8 mouse cellular contexts compared by ENCODE assay signal in genomic region chr2:32888551-32888950, GRCm38 (mm10). TPM values are rescaled to one million over a fixed set of nuclear protein-coding genes. Genes with fewer than 3 reads are reported as not detected.
DNase-seq lines count a peak whose midpoint lies in the region; ATAC-seq lines count a peak whose summit lies in the region.
"Had no signal": no experiment of that assay in that cellular context is flagged by ENCODE, and none has a peak within 500 bp of the region (broad histone marks: within the 10 kb centered on the region; RNA-seq: fewer than 3 reads in every experiment).

No protein-coding gene starts in this region.

- H3K27me3 ChIP-seq in hindbrain, embryonic 10.5 days (ENCODE audit: insufficient read depth, poor library complexity, severe bottlenecking) = no peaks in the 10 kb centered on the region
- H3K27me3 ChIP-seq in hindbrain, embryonic 11.5 days (ENCODE audit: control insufficient read depth, insufficient read depth, low read length) = no peaks in the 10 kb centered on the region
- H3K27me3 ChIP-seq in embryonic facial prominence, embryonic 10.5 days (replicated peaks; ENCODE audit: low read depth, poor library complexity, severe bottlenecking) = no peaks in the 10 kb centered on the region
- no peaks in the 10 kb centered on the region for H3K27me3 ChIP-seq in embryonic facial prominence, embryonic 14.5 days (replicated peaks; ENCODE audit: control insufficient read depth, insufficient read depth, low read length)
- H3K27me3 ChIP-seq in limb, embryonic 12.5 days = no peaks in the 10 kb centered on the region

- no peak overlapping the region for H3K4me2 ChIP-seq in hindbrain, embryonic 11.5 days (replicated peaks; ENCODE audit: low read depth, low read length)
- H3K4me2 ChIP-seq in embryonic facial prominence, embryonic 14.5 days (ENCODE audit: low read depth, low read length) = no peak overlapping the region
- peak overlapping the region; percentile 25; the same call in 1 of the 2 replicates for H3K4me2 ChIP-seq in limb, embryonic 12.5 days

- no peak overlapping the region for H3K9ac ChIP-seq in hindbrain, embryonic 11.5 days (ENCODE audit: low read depth, low read length)
- no peak overlapping the region for H3K9ac ChIP-seq in embryonic facial prominence, embryonic 14.5 days (ENCODE audit: low read depth, low read length)
- H3K9ac ChIP-seq in limb, embryonic 12.5 days (replicated peaks) = no peak overlapping the region

- H3K4me1 ChIP-seq in hindbrain, embryonic 10.5 days (replicated peaks) = peaks cover 68% of the 10 kb centered on the region
- no peaks in the 10 kb centered on the region for H3K4me1 ChIP-seq in hindbrain, embryonic 11.5 days (replicated peaks; ENCODE audit: control insufficient read depth, insufficient read depth, low read length)
- peaks cover 74% of the 10 kb centered on the region for H3K4me1 ChIP-seq in embryonic facial prominence, embryonic 10.5 days
- peaks cover 26% of the 10 kb centered on the region for H3K4me1 ChIP-seq in embryonic facial prominence, embryonic 14.5 days (ENCODE audit: control insufficient read depth, insufficient read depth, low read length)
- peaks cover 53% of the 10 kb centered on the region for H3K4me1 ChIP-seq in limb, embryonic 12.5 days (replicated peaks)

- 42% methylated on average over 3 of the region's 3 CpGs for WGBS in hindbrain, embryonic 10.5 days
- 26% methylated on average over 3 of the region's 3 CpGs for WGBS in hindbrain, embryonic 11.5 days
- WGBS in embryonic facial prominence, embryonic 10.5 days = 24% methylated on average over 3 of the region's 3 CpGs
- 10% methylated on average over 3 of the region's 3 CpGs for WGBS in embryonic facial prominence, embryonic 14.5 days
- WGBS in limb, embryonic 12.5 days = 18% methylated on average over 3 of the region's 3 CpGs

- H3K36me3 ChIP-seq in hindbrain, embryonic 10.5 days = peaks cover 14% of the 10 kb centered on the region
- no peaks in the 10 kb centered on the region for H3K36me3 ChIP-seq in hindbrain, embryonic 11.5 days (ENCODE audit: control insufficient read depth, insufficient read depth, low read length)
- H3K36me3 ChIP-seq in embryonic facial prominence, embryonic 10.5 days (replicated peaks) = peaks cover 14% of the 10 kb centered on the region
- H3K36me3 ChIP-seq in embryonic facial prominence, embryonic 14.5 days (ENCODE audit: control insufficient read depth, insufficient read depth, low read length) = 0 out of 2 replicates have a peak, but pooled peaks cover 4% of the 10 kb centered on the region
- peaks cover 11% of the 10 kb centered on the region; the same call in 1 of the 2 replicates for H3K36me3 ChIP-seq in limb, embryonic 12.5 days

- H3K27ac ChIP-seq in hindbrain, embryonic 10.5 days = peak overlapping the region; percentile 81
- no peak overlapping the region for H3K27ac ChIP-seq in hindbrain, embryonic 11.5 days (ENCODE audit: low read depth, low read length)
- H3K27ac ChIP-seq in embryonic facial prominence, embryonic 10.5 days (replicated peaks) = peak overlapping the region; percentile 90
- H3K27ac ChIP-seq in embryonic facial prominence, embryonic 14.5 days (replicated peaks; ENCODE audit: low read depth, low read length) = peak overlapping the region; percentile 83
- H3K27ac ChIP-seq in limb, embryonic 12.5 days = peak overlapping the region; percentile 94

- H3K9me3 ChIP-seq in hindbrain, embryonic 10.5 days = no peaks in the 10 kb centered on the region
- no peaks in the 10 kb centered on the region for H3K9me3 ChIP-seq in hindbrain, embryonic 11.5 days (ENCODE audit: control insufficient read depth, low read length)
- H3K9me3 ChIP-seq in embryonic facial prominence, embryonic 10.5 days = no peaks in the 10 kb centered on the region
- no peaks in the 10 kb centered on the region for H3K9me3 ChIP-seq in embryonic facial prominence, embryonic 14.5 days (ENCODE audit: control insufficient read depth, low read length)
- H3K9me3 ChIP-seq in limb, embryonic 12.5 days = no peaks in the 10 kb centered on the region

- intact Hi-C loops in left cerebral cortex, postnatal 10 days (cut with DNase I) = no loop called here

- 0 out of 2 replicates have a peak overlapping the region, but pooled peaks have one; percentile 11 for H3K4me3 ChIP-seq in hindbrain, embryonic 10.5 days
- no peak overlapping the region for H3K4me3 ChIP-seq in hindbrain, embryonic 11.5 days (ENCODE audit: low read depth, low read length)
- H3K4me3 ChIP-seq in embryonic facial prominence, embryonic 10.5 days = peak overlapping the region; percentile 35
- H3K4me3 ChIP-seq in embryonic facial prominence, embryonic 14.5 days (ENCODE audit: low read depth, low read length) = no peak overlapping the region
- no peak overlapping the region for H3K4me3 ChIP-seq in limb, embryonic 12.5 days (replicated peaks)

- DNase-seq in hindbrain, embryonic 10.5 days (ENCODE audit: low spot score) = peak; percentile 40
- DNase-seq in hindbrain, embryonic 11.5 days (ENCODE audit: low spot score) = no peak
- peak; percentile 71 for DNase-seq in embryonic facial prominence, embryonic 10.5 days (ENCODE audit: low spot score)
- no peak for DNase-seq in embryonic facial prominence, embryonic 14.5 days (ENCODE audit: low spot score)
- no peak for DNase-seq in left cerebral cortex, postnatal 10 days (ENCODE audit: extremely low spot score in 1 of 2, low spot score in 2 of 2)
- DNase-seq: kidney, postnatal 10 days had no signal

- ATAC-seq in hindbrain, embryonic 11.5 days (ENCODE audit: low FRiP score) = no peak
- ATAC-seq in embryonic facial prominence, embryonic 14.5 days (ENCODE audit: low read depth) = peak; percentile 53
- peak; percentile 35; the same call in 1 of the 2 replicates for ATAC-seq in limb, embryonic 12.5 days (ENCODE audit: insufficient number of reproducible peaks, insufficient read depth, low FRiP score, low TSS enrichment, low read depth)
- ATAC-seq in megakaryocyte, adult 5-6 weeks (ENCODE audit: poor library complexity, severe bottlenecking) = no peak

RNA-seq across cellular contexts. Expression of gene Fam129b, which starts 12.6 kb away (rescaled TPM):
- 34.3 and 36.1 TPM in 2 replicates for polyA plus RNA-seq in hindbrain, embryonic 10.5 days (2016; fragmentation: Nextera tagmentation; extraction: Ambion mirVana)
- polyA plus RNA-seq in hindbrain, embryonic 11.5 days (2014; fragmentation: Nextera tagmentation; extraction: Ambion mirVana) = 11.6 and 13.1 TPM in 2 replicates
- polyA plus RNA-seq in embryonic facial prominence, embryonic 10.5 days (2016; fragmentation: Nextera tagmentation; extraction: Ambion mirVana) = 43.9 and 46.4 TPM in 2 replicates
- polyA plus RNA-seq in embryonic facial prominence, embryonic 14.5 days (2014; fragmentation: Nextera tagmentation; extraction: Ambion mirVana) = 38.4 and 39.0 TPM in 2 replicates
- 48.0 and 48.1 TPM in 2 replicates for polyA plus RNA-seq in limb, embryonic 12.5 days (2016; fragmentation: Nextera tagmentation; extraction: Ambion mirVana)
- total RNA-seq in left cerebral cortex, postnatal 10 days (2021) = 10 to 100 TPM; 26.0 to 26.6 TPM
- total RNA-seq in megakaryocyte, adult 5-6 weeks (2015) = 18.4 and 20.9 TPM in 2 replicates
- 38.3 and 40.7 TPM in 2 replicates for total RNA-seq in megakaryocyte, adult 5-6 weeks (2017)

RNA-seq across cellular contexts. Expression of gene Stxbp1, which starts 41.5 kb away (rescaled TPM):
- polyA plus RNA-seq in hindbrain, embryonic 10.5 days (2016; fragmentation: Nextera tagmentation; extraction: Ambion mirVana) = 40.1 and 63.3 TPM in 2 replicates
- 62.8 and 64.7 TPM in 2 replicates for polyA plus RNA-seq in hindbrain, embryonic 11.5 days (2014; fragmentation: Nextera tagmentation; extraction: Ambion mirVana)
- 24.4 and 25.1 TPM in 2 replicates for polyA plus RNA-seq in embryonic facial prominence, embryonic 10.5 days (2016; fragmentation: Nextera tagmentation; extraction: Ambion mirVana)
- 26.8 and 29.7 TPM in 2 replicates for polyA plus RNA-seq in embryonic facial prominence, embryonic 14.5 days (2014; fragmentation: Nextera tagmentation; extraction: Ambion mirVana)
- 18.8 and 20.0 TPM in 2 replicates for polyA plus RNA-seq in limb, embryonic 12.5 days (2016; fragmentation: Nextera tagmentation; extraction: Ambion mirVana)
- 100 to 1,000 TPM; 862 to 881 TPM for total RNA-seq in left cerebral cortex, postnatal 10 days (2021)
- 0.09 and 0.30 TPM in 2 replicates for total RNA-seq in megakaryocyte, adult 5-6 weeks (2015)
- total RNA-seq in megakaryocyte, adult 5-6 weeks (2017) = 0.48 and 1.3 TPM in 2 replicates

Comparison
In these comparisons a context has a peak if more than half of its experiments do, and no peak if none do; other contexts are left out.
1. DNase-seq: peak in hindbrain, embryonic 10.5 days (single experiment) and embryonic facial prominence, embryonic 10.5 days (single experiment); none in hindbrain, embryonic 11.5 days (single experiment), embryonic facial prominence, embryonic 14.5 days (single experiment) and left cerebral cortex, postnatal 10 days (0 of 2).
2. H3K4me3 ChIP-seq: peak in hindbrain, embryonic 10.5 days (single experiment) and embryonic facial prominence, embryonic 10.5 days (single experiment); none in hindbrain, embryonic 11.5 days (single experiment), embryonic facial prominence, embryonic 14.5 days (single experiment) and limb, embryonic 12.5 days (single experiment).
3. ATAC-seq: peak in embryonic facial prominence, embryonic 14.5 days (single experiment) and limb, embryonic 12.5 days (single experiment); none in hindbrain, embryonic 11.5 days (single experiment) and megakaryocyte, adult 5-6 weeks (single experiment).